Mouse (Mus musculus) midbrain, embryonic 13.5 days (tissue): Measurements from ENCODE around the gene Zmat5. TPM values are rescaled to one million over a fixed set of nuclear protein-coding genes. Genes with fewer than 3 reads are reported as not detected.

ENCODE experiments used
- ATAC-seq: fragments of 200-750 bp; cut with Nextera tagmentation; 2 replicates; pipeline ENCODE4 v1.8.0; 2017; ENCODE audit warnings: mild to moderate bottlenecking, moderate TSS enrichment, moderate library complexity
- H3K27ac ChIP-seq: fragments of 300-500 bp; sonication (generic); 2 replicates; pipeline ENCODE4 v1.5.1; 2015; ENCODE audit warnings: inconsistent platforms, mild to moderate bottlenecking, moderate library complexity
- H3K27me3 ChIP-seq: fragments of 300-500 bp; sonication (generic); 2 replicates; pipeline ENCODE4 v1.6.1; 2015; ENCODE audit warnings: mild to moderate bottlenecking, inconsistent platforms
- H3K36me3 ChIP-seq: fragments of 300-500 bp; sonication (generic); 2 replicates; pipeline ENCODE4 v1.6.1; 2015; ENCODE audit warnings: mild to moderate bottlenecking, inconsistent platforms
- H3K4me1 ChIP-seq: fragments of 300-500 bp; sonication (generic); replicated peaks from 2 replicates; pipeline ENCODE4 v1.6.1; 2015; ENCODE audit warnings: inconsistent platforms
- H3K4me2 ChIP-seq: fragments of 300-500 bp; sonication (generic); replicated peaks from 2 replicates; pipeline ENCODE4 v1.6.1; 2015; ENCODE audit warnings: moderate library complexity, mild to moderate bottlenecking, inconsistent platforms
- H3K4me3 ChIP-seq: fragments of 300-500 bp; sonication (generic); replicated peaks from 2 replicates; pipeline ENCODE4 v1.5.1; 2015; ENCODE audit warnings: mild to moderate bottlenecking, inconsistent platforms
- H3K9ac ChIP-seq: fragments of 300-500 bp; sonication (generic); replicated peaks from 2 replicates; pipeline ENCODE4 v1.6.1; 2015; ENCODE audit warnings: mild to moderate bottlenecking, inconsistent platforms
- H3K9me3 ChIP-seq: fragments of 300-500 bp; sonication (generic); 2 replicates; pipeline ENCODE4 v1.6.1; 2016; ENCODE audit warnings: mild to moderate bottlenecking, inconsistent platforms
- WGBS: fragments of 180-500 bp; shearing (Covaris S2); methylation state at CpG from one replicate; pipeline ENCODE4 v1.1.7; 2015; 5-methylcytosine and 5-hydroxymethylcytosine counted together
- polyA plus RNA-seq: library from polyadenylated mRNA; unstranded; fragments of >200 nt; fragmentation: Nextera tagmentation; extraction: Ambion mirVana; gene quantifications from 2 replicates; pipeline ENCODE4 v1.2.1, GENCODE M21; 2015

Zmat5 gene
- polyA plus RNA-seq, 1 experiment from 2014 or later = 72.9 TPM

DNA sequence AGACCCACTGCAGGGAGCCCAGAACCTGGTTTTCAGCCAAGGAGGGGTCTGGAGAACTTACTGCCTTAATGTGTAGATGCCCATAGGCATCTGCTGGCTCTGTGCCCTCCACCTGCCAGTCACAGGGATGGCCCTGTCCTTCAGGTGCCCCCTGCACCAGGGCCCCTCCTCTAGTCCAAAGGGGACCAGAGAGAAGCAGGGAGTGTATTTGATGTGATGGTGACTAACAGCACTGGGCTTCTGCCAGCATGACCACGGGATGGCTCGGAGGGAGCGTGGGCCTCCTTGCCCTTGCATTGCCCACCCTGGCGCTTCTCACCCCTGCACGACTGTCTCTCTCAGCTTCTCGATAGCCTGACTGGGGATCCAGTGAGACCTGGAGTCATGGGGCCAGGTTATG is 40.2 kb downstream of the Zmat5 start:
- ATAC-seq = no peak
- Histone ChIP-seq H3K9ac (no peak overlapping the region), H3K27ac (no peak overlapping the region), H3K4me1 (peaks cover 31% of the 10 kb centered on the region), H3K27me3 (peaks cover 72% of the 10 kb centered on the region), H3K9me3 (no peaks in the 10 kb centered on the region), H3K4me3 (no peak overlapping the region), H3K4me2 (0 out of 2 replicates have a peak overlapping the region, but pooled peaks have one; percentile 99), H3K36me3 (no peaks in the 10 kb centered on the region)
- WGBS = 59% methylated on average over 6 of the region's 6 CpGs

DNA sequence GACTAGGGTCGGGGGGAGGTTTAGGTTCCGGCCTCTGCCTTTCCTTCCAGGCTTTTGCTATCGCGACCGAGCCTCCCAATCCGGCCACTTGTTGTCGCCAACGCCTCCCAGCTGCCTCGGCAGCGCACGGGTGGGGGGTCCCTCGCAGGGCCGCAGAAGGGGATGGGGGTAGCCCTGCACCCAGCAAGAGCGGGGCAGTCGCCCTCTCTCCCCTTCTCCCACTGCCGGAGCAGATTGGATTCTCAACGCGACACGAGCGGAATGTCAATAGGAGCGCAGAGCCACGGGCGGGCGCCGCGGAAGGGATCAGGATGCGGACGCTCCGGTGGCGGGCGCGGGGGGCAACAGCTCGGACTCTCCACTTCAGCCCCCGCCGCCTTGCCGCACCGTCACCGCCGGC is 41.5 kb downstream of the Zmat5 start:
- Histone ChIP-seq H3K4me2 (peak overlapping the region; percentile 99), H3K9ac (peak overlapping the region; percentile 68), H3K4me1 (peaks cover 38% of the 10 kb centered on the region), H3K27me3 (peaks cover 80% of the 10 kb centered on the region), H3K27ac (no peak overlapping the region), H3K9me3 (no peaks in the 10 kb centered on the region), H3K4me3 (peak overlapping the region; percentile 63), H3K36me3 (no peaks in the 10 kb centered on the region)
- peak; percentile 13; the same call in 1 of the 2 replicates for ATAC-seq
- 0% methylated on average over 39 of the region's 39 CpGs for WGBS

DNA sequence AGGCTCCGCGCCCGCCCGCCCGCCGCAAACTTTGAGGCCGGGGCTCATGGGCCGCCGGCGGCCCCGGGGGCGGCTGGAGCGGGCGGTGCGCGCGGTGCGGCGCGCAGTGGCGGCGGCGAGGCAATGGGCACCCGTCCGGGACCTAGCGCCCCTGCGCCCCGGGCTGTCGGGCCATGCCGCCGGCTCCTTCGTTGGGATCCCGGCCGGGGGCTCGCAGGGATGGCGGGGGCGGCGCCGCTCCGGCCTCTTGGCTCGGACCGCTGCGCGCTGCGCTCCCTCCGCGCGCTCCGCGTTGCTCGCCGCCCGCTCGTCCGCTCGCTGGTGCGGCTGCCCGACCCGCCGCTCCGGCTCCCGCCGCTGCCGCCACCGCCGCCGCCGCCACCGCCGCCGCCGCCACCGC is 42.3 kb downstream of the Zmat5 start, which contains the start of gene Cabp7:
TSS of gene Cabp7 (minus strand) at position 46 of the 400 bp plus-strand sequence.
- Histone ChIP-seq H3K36me3 (no peaks in the 10 kb centered on the region), H3K4me3 (peak within 1 kb of the TSS; percentile 63), H3K4me1 (peaks cover 38% of the 10 kb centered on the region), H3K27me3 (peaks cover 80% of the 10 kb centered on the region), H3K27ac (no peak within 1 kb of the TSS), H3K4me2 (peak within 1 kb of the TSS; percentile 99), H3K9ac (peak within 1 kb of the TSS; percentile 68), H3K9me3 (no peaks in the 10 kb centered on the region)
- under 1% methylated on average over 40 of the region's 73 CpGs for WGBS
- ATAC-seq = peak; percentile 13

DNA sequence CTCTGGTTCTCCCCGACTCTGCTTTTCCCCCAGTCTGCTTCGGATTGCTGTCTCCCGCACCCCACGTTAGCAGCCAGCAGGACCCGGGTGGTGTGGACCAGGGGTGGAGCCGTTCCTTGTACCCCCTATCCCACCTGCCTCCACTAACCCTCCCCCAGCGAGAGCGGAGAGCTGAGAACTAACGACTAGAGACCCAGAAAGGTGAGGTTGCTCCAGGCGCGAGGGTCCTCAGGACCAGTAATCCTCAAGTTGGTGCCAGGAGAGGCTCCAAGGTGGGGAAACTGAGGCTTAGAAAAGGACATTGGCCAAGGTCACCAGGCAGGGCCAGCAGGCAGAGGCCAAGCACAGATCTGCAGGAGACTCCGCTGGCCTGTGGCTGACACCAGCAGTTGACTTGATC is 42.8 kb downstream of the Zmat5 start:
- under 1% methylated on average over 12 of the region's 12 CpGs for WGBS
- Histone ChIP-seq H3K27me3 (peaks cover 79% of the 10 kb centered on the region), H3K9ac (peak overlapping the region; percentile 68; the same call in 1 of the 2 replicates), H3K36me3 (no peaks in the 10 kb centered on the region), H3K4me1 (peaks cover 38% of the 10 kb centered on the region), H3K4me2 (peak overlapping the region; percentile 99), H3K27ac (no peak overlapping the region), H3K4me3 (peak overlapping the region; percentile 63), H3K9me3 (no peaks in the 10 kb centered on the region)
- 0 out of 2 replicates have a peak, but pooled peaks have one; percentile 4 for ATAC-seq

DNA sequence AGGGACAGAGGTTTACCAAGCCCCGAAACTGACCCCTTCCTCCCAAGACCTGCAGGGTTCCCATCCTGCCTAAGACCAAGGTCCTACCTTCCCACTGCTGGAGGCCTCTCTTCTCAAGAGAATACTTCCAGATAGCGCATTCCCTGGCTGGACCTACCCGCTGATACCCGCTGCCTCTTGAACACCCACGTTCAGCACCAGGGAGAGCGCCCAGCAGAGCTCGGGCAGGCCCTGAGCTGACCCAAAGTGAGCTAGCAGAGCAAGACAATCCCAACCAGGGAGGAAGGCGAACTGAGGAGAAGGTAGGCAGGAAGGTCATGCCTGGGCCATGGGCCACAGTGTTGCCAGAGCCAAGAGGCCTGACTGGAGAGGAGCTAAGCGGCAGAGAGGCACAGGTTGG is 45.8 kb downstream of the Zmat5 start:
- no peak for ATAC-seq
- Histone ChIP-seq H3K27me3 (peaks cover 51% of the 10 kb centered on the region), H3K27ac (no peak overlapping the region), H3K9me3 (no peaks in the 10 kb centered on the region), H3K4me3 (no peak overlapping the region), H3K36me3 (no peaks in the 10 kb centered on the region), H3K4me1 (peaks cover 42% of the 10 kb centered on the region), H3K4me2 (no peak overlapping the region), H3K9ac (no peak overlapping the region)
- WGBS = 11% methylated on average over 9 of the region's 9 CpGs

DNA sequence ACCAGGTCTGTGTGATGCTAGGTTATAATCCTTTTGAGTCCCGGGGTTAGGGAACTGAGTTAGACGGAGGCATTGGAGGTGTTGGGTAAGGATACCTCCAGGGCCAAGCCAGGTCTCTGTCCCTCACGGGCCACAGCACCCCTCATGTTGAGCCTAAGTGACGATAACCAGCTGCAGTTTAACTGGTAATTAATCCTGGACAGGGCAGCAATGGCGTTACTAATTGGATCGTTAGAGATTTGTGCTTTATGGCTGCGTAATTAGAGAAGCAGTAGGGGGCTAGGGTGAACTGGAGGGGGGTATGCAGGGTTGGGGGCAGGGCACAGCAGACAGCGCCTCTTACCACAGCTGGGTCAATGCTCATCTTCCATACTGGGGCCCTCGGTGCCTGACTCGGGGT is 48.4 kb downstream of the Zmat5 start:
- 29% methylated on average over 10 of the region's 10 CpGs for WGBS
- H3K4me3 ChIP-seq = no peak overlapping the region
- ATAC-seq = no peak
- H3K27me3 ChIP-seq = peaks cover 26% of the 10 kb centered on the region
- H3K4me2 ChIP-seq = no peak overlapping the region
- H3K4me1 ChIP-seq = peaks cover 25% of the 10 kb centered on the region
- no peak overlapping the region for H3K9ac ChIP-seq
- no peaks in the 10 kb centered on the region for H3K36me3 ChIP-seq
- no peaks in the 10 kb centered on the region for H3K9me3 ChIP-seq
- no peak overlapping the region for H3K27ac ChIP-seq

DNA sequence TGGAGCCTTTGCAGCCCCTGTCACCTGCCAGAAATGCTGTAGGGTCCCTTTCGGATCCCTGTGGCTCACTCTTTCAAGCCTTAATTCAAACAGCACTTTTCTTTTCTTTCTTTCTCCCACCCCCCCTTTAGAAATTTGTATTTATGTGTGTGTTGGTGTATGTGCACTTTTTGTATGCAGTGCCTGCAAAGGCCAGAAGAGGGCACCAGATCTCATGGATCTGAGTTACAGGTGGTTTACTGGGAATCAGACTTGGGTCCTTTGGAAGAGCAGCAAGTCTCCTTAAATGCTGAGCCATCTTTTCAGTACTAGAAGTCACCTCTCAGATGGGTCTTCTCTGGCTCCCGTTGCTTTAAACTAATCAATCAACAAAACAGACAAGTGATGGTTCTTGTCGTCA is 49.6 kb downstream of the Zmat5 start:
- no peak overlapping the region for H3K4me2 ChIP-seq
- no peak for ATAC-seq

DNA sequence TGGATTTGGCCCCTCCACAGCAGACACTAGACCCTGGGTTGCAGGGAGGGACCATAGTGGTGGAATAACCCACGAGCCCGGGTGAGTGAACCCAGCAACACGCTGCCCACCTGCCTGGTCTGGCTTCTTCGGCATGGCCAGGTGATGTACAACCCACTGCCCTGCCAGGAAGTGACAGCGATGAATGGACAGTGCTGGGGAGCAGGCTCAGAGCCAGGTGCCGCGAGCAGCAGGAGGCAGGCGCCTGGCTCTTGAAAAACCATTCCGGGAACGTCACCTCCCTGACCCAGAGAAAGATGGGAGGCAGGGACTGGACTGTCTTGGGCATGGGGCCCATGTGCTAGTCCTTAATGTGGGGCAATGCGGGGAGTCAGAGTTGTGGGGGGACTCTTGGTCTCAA is 50.4 kb downstream of the Zmat5 start:
- Histone ChIP-seq H3K27me3 (peaks cover 6% of the 10 kb centered on the region), H3K4me1 (peaks cover 22% of the 10 kb centered on the region), H3K9ac (no peak overlapping the region), H3K36me3 (no peaks in the 10 kb centered on the region), H3K4me3 (no peak overlapping the region), H3K4me2 (no peak overlapping the region), H3K27ac (no peak overlapping the region), H3K9me3 (no peaks in the 10 kb centered on the region)
- WGBS = 83% methylated on average over 11 of the region's 11 CpGs
- no peak for ATAC-seq

More for the DNA sequence above, 49.6 kb downstream of the Zmat5 start:
- H3K36me3 ChIP-seq = no peaks in the 10 kb centered on the region
- no peak overlapping the region for H3K9ac ChIP-seq
- WGBS = 96% methylated on average over 3 of the region's 3 CpGs
- no peak overlapping the region for H3K4me3 ChIP-seq
- no peaks in the 10 kb centered on the region for H3K9me3 ChIP-seq
- H3K4me1 ChIP-seq = peaks cover 22% of the 10 kb centered on the region
- H3K27ac ChIP-seq = no peak overlapping the region
- H3K27me3 ChIP-seq = peaks cover 14% of the 10 kb centered on the region

DNA sequence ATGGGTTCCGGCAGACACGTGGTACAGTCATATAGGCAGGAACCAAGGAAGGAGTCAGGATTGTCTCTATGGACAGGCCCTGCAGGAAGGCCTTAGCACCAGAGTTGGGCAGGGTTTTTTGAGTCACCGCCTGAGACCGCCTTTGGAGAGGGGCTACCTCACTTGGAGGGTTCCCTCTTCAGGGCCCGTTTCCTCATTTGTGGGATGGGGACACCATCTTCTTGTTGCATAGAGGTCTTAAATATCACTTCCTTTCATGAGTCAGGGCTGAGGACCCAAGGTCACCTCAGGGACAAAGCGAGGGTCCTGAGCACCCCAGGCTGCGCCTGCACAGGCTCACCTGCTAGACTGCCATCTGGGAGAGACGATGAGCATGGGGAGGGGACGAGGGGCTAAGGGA is 52.0 kb downstream of the Zmat5 start:
- Histone ChIP-seq H3K27me3 (no peaks in the 10 kb centered on the region), H3K9me3 (no peaks in the 10 kb centered on the region), H3K4me1 (peaks cover 27% of the 10 kb centered on the region), H3K27ac (no peak overlapping the region), H3K4me2 (no peak overlapping the region), H3K4me3 (no peak overlapping the region), H3K9ac (no peak overlapping the region), H3K36me3 (no peaks in the 10 kb centered on the region)
- WGBS = 85% methylated on average over 9 of the region's 9 CpGs
- no peak for ATAC-seq

DNA sequence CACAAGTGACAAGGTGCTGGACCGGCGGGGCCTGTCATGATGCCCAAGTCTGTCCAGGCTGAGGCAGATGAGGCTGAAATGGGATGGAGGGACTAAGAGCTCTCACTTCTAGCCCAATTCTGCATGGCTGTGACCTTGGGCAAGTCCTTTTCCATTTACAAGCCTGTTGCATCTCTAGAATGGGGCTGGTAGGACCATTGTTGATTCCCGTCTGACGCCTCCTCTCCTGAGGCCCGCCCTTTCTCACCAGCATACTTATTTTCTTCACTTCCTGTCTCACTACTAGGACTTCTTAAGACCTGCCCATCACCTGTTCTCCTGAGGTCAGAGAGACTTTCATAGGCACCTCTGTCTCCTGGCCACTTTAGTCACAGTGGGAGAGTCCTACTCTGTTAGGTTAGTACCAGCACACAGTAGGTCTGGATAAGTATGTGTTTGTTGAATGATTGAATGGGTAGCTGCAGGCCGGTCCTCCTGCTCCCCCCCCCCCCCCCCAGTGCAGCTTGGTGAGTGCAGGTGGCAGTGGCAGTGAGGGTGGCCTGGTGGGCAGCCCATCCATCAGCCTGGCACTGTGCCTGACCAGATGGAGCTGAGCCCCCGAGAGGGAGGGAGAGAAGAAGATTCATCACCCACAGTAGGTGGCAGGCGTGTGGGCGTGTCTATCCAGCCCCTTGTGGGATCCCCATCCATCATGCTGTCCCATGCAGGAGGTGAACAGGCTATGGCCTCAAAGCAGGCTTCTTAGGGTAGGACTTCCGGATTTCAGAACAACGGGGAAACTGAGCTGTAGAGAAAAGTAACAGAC is 52.7 kb downstream of the Zmat5 start:
- no peak for ATAC-seq
- 78% methylated on average over 11 of the region's 11 CpGs for WGBS
- H3K9me3 ChIP-seq = no peaks in the 10 kb centered on the region
- H3K27ac ChIP-seq = no peak overlapping the region
- H3K36me3 ChIP-seq = no peaks in the 10 kb centered on the region
- H3K27me3 ChIP-seq = no peaks in the 10 kb centered on the region
- no peak overlapping the region for H3K4me2 ChIP-seq
- H3K4me1 ChIP-seq = peaks cover 34% of the 10 kb centered on the region
- no peak overlapping the region for H3K9ac ChIP-seq
- H3K4me3 ChIP-seq = no peak overlapping the region

DNA sequence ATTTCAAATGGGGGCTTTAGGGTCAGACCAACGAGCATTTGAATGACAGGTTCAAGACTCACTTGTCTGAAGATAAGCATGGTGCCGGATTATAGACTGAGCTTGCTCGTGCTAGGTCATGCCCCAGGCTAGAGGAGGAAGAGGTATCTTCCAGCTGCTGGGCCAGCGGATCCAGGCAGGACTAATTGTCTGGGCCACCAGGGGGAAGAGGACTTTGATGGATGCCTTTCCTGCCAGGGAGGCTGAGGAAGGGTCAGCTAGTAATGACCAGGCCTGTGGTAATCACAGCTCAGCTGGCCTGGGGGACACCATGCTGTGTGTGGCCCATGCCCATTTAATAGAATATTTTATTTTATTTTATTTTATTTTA is 53.3 kb downstream of the Zmat5 start:
- H3K4me1 ChIP-seq = peaks cover 38% of the 10 kb centered on the region
- no peaks in the 10 kb centered on the region for H3K36me3 ChIP-seq
- no peak overlapping the region for H3K27ac ChIP-seq

DNA sequence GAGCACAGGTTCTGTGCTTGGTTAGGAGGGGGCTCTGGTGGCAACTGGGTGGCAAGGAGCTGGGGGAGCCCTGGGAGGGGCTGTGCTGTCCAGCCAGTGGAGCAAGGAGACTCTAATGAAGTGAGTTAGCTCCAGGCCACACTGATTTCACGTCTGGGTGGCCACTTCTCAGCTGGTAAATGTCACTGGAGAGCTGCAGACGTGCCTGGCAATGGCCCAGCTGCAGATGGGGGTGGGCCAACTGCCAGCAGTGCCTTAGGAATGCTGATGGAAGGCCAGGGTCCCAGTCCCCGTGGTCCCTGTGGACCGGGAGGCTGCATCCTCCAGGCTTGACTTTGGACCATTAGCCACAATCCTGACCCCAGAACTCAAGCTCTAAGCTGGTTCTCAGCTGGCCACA is 56.0 kb downstream of the Zmat5 start:
- Histone ChIP-seq H3K27ac (0 out of 2 replicates have a peak overlapping the region, but pooled peaks have one; percentile 4), H3K9ac (no peak overlapping the region), H3K4me1 (peaks cover 41% of the 10 kb centered on the region), H3K9me3 (no peaks in the 10 kb centered on the region), H3K4me3 (no peak overlapping the region), H3K4me2 (no peak overlapping the region), H3K36me3 (no peaks in the 10 kb centered on the region), H3K27me3 (no peaks in the 10 kb centered on the region)
- no peak for ATAC-seq
- WGBS = 23% methylated on average over 4 of the region's 4 CpGs

More for the DNA sequence above, 53.3 kb downstream of the Zmat5 start:
- 48% methylated on average over 4 of the region's 4 CpGs for WGBS
- Histone ChIP-seq H3K9me3 (no peaks in the 10 kb centered on the region), H3K27me3 (no peaks in the 10 kb centered on the region), H3K4me3 (no peak overlapping the region), H3K9ac (no peak overlapping the region), H3K4me2 (no peak overlapping the region)
- no peak for ATAC-seq
